ENCODE assay signal across 28 mouse cellular contexts in the genomic region with DNA sequence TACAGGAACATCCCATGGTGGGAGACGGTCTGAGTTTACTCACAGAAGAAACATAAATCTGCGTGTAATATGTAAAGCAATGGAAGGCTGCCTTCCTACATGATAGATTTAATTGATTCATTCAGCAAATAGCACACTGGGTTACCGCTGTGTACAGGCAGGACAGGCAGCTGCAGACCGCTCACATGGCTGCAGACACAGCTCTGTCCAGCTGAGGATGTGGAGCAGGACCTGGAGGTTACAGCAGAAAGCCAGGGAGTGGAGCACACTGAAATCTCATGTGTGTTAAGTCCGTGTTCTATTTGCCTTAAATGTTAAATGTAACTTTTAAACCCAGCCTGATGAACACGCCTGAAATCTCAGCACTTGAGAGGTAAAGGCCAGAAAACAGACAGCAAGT. TPM values are rescaled to one million over a fixed set of nuclear protein-coding genes. Genes with fewer than 3 reads are reported as not detected.
"Had no signal": no experiment of that assay in that cellular context is flagged by ENCODE, and none has a peak within 500 bp of the region (broad histone marks: within the 10 kb centered on the region; RNA-seq: fewer than 3 reads in every experiment).

No protein-coding gene starts in this region.

- H3K4me2 ChIP-seq: embryonic facial prominence, embryonic 12.5 days; embryonic facial prominence, embryonic 13.5 days; embryonic facial prominence, embryonic 15.5 days; forebrain, embryonic 12.5 days; forebrain, embryonic 13.5 days; forebrain, embryonic 15.5 days had no signal

- H3K27me3 ChIP-seq: embryonic facial prominence, embryonic 12.5 days; embryonic facial prominence, embryonic 13.5 days; embryonic facial prominence, embryonic 15.5 days; forebrain, embryonic 12.5 days; forebrain, embryonic 13.5 days; forebrain, embryonic 15.5 days had no signal

- DNase-seq: cerebellum, adult 2 months; cerebellum, adult 8-10 months; cerebellum, adult 9-10 months; cerebellum, adult 9-11 months; cerebellum, postnatal 10 days; cerebellum, postnatal 14 days; cerebellum, postnatal 25 days; cerebellum, postnatal 36 days; embryo, embryonic 11 days; forebrain, postnatal 0 days; gastrocnemius, adult 2 months; gastrocnemius, postnatal 10 days; gastrocnemius, postnatal 14 days; gastrocnemius, postnatal 25 days; gastrocnemius, postnatal 36 days; heart, adult 18-20 months; heart, adult 2 months had no signal

- H3K4me3 ChIP-seq: embryonic facial prominence, embryonic 10.5 days; embryonic facial prominence, embryonic 12.5 days; embryonic facial prominence, embryonic 13.5 days; embryonic facial prominence, embryonic 15.5 days; erythroblast, embryonic 14.5 days; forebrain, embryonic 10.5 days; forebrain, embryonic 12.5 days; forebrain, embryonic 13.5 days; forebrain, embryonic 15.5 days; gastrocnemius, adult 2 months; heart, adult 2 months had no signal

- H3K4me1 ChIP-seq: embryonic facial prominence, embryonic 15.5 days had no signal

- H3K9me3 ChIP-seq: embryonic facial prominence, embryonic 10.5 days; embryonic facial prominence, embryonic 12.5 days; embryonic facial prominence, embryonic 13.5 days; embryonic facial prominence, embryonic 15.5 days; forebrain, embryonic 10.5 days; forebrain, embryonic 12.5 days; forebrain, embryonic 13.5 days; forebrain, embryonic 15.5 days had no signal

- H3K27ac ChIP-seq: embryonic facial prominence, embryonic 10.5 days; embryonic facial prominence, embryonic 12.5 days; embryonic facial prominence, embryonic 13.5 days; embryonic facial prominence, embryonic 15.5 days; forebrain, embryonic 10.5 days; forebrain, embryonic 12.5 days; forebrain, embryonic 13.5 days; forebrain, embryonic 15.5 days; gastrocnemius, adult 2 months; heart, adult 2 months had no signal

- ATAC-seq: forebrain, embryonic 13.5 days; forebrain, embryonic 14.5 days; forebrain, embryonic 15.5 days; forebrain, embryonic 16.5 days; forebrain, postnatal 0 days had no signal

- H3K9ac ChIP-seq: embryonic facial prominence, embryonic 12.5 days; embryonic facial prominence, embryonic 13.5 days; embryonic facial prominence, embryonic 15.5 days; forebrain, embryonic 12.5 days; forebrain, embryonic 13.5 days; forebrain, embryonic 15.5 days; forebrain, postnatal 0 days had no signal

RNA-seq across cellular contexts. Expression of gene Sestd1, which starts 38.1 kb away (rescaled TPM):
- polyA plus RNA-seq: erythroblast, embryonic 14.5 days had no signal
